ENCODE assay signal across 8 mouse cellular contexts in the genomic region with DNA sequence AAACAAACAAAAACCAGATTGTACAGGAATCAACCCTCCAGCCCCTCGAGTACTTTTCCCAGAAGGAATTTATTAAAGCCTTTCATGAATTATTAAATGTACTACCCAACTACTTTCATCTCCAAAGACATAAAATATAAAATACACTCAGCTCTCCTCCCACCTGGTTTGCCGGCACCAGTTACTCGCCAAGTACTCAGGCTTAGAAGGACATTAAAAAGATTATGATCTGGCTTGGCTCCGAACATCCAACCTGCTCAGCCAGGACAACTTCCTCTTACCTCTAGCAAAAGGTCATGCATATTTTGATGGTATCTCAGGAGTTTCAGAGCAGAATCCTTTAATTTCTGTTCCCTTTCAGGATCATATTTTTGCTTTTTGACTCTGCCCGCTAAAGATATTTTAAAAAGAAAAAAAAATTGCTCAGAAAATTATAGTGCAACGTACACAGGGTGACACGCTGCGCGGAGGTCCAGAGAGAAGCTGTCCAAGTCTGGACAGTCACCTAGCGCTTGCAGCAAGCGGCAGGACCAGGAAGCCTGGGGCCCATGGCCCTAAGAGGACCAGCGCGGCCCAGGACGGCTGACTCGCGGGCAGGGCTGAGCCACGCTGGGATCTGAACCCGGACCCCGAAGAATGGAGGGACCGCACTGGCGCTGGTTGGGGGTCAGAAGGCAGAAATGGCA. TPM values are rescaled to one million over a fixed set of nuclear protein-coding genes. Genes with fewer than 3 reads are reported as not detected.
A peak's percentile ranks its signal among the peaks of the same experiment; 100 is the strongest.
DNase-seq lines count a peak whose midpoint lies in the region; ATAC-seq and TF ChIP-seq lines count a peak whose summit lies in the region.

No protein-coding gene starts in this region.

- peaks cover 6% of the 10 kb centered on the region for H3K79me2 ChIP-seq in C2C12 (ENCODE audit: control insufficient read depth, insufficient read depth)

- intact Hi-C loops in gastrocnemius, adult 2 months (cut with DNase I), result no loop called here

- peaks cover 17% of the 10 kb centered on the region for H3K4me1 ChIP-seq in forebrain, embryonic 12.5 days
- H3K4me1 ChIP-seq in liver, embryonic 13.5 days (replicated peaks), result peaks cover 25% of the 10 kb centered on the region

- H3K9me3 ChIP-seq in forebrain, embryonic 12.5 days, result no peaks in the 10 kb centered on the region
- H3K9me3 ChIP-seq in liver, embryonic 13.5 days (replicated peaks), result no peaks in the 10 kb centered on the region

- H3K36me3 ChIP-seq in C2C12 (ENCODE audit: control insufficient read depth, insufficient read depth), result peaks cover 4% of the 10 kb centered on the region
- H3K36me3 ChIP-seq in forebrain, embryonic 12.5 days (replicated peaks), result 0 out of 2 replicates have a peak, but pooled peaks cover 4% of the 10 kb centered on the region
- peaks cover 13% of the 10 kb centered on the region for H3K36me3 ChIP-seq in liver, embryonic 13.5 days

- peak overlapping the region; percentile 70 for H3K4me2 ChIP-seq in forebrain, embryonic 12.5 days
- H3K4me2 ChIP-seq in liver, embryonic 13.5 days, result peak overlapping the region; percentile 82

- no peak for DNase-seq in gastrocnemius, adult 2 months
- DNase-seq in gastrocnemius, adult 18-20 months (ENCODE audit: low spot score), result no peak
- no peak for DNase-seq in liver, embryonic 13.5 days
- DNase-seq in adrenal gland, adult (ENCODE audit: inconsistent age in 2 of 2, low spot score in 1 of 2), result no peak
- no peak for DNase-seq in right cerebral cortex, postnatal 10 days (ENCODE audit: low spot score in 2 of 2)

- H3K27me3 ChIP-seq in C2C12 (ENCODE audit: control insufficient read depth, insufficient read depth, insufficient read length), result no peaks in the 10 kb centered on the region
- no peaks in the 10 kb centered on the region for H3K27me3 ChIP-seq in forebrain, embryonic 12.5 days
- H3K27me3 ChIP-seq in liver, embryonic 13.5 days, result no peaks in the 10 kb centered on the region

- H3K4me3 ChIP-seq in gastrocnemius, adult 2 months, result peak overlapping the region; percentile 70
- peak overlapping the region; percentile 45 for H3K4me3 ChIP-seq in C2C12 (ENCODE audit: insufficient read depth, poor library complexity, severe bottlenecking)
- H3K4me3 ChIP-seq in forebrain, embryonic 12.5 days (replicated peaks), result peak overlapping the region; percentile 60
- peak overlapping the region; percentile 74 for H3K4me3 ChIP-seq in liver, embryonic 13.5 days (replicated peaks)

- TF ChIP-seq CTCF in gastrocnemius, adult 2 months (IDR thresholded peaks at IDR 0.05), result no peak
- TF ChIP-seq CTCF in C2C12 (IDR thresholded peaks at IDR 0.05; ENCODE audit: control insufficient read depth, insufficient read depth, insufficient read length), result no peak

- peak overlapping the region; percentile 78 for H3ac ChIP-seq in C2C12 (ENCODE audit: control insufficient read depth, insufficient read length, low read depth)

- H3K27ac ChIP-seq in gastrocnemius, adult 2 months, result no peak overlapping the region
- H3K27ac ChIP-seq in forebrain, embryonic 12.5 days, result no peak overlapping the region
- peak overlapping the region; percentile 62 for H3K27ac ChIP-seq in liver, embryonic 13.5 days

- no peaks in the 10 kb centered on the region for H3K79me3 ChIP-seq in C2C12 (ENCODE audit: low read depth)

- peak overlapping the region; percentile 65 for H3K9ac ChIP-seq in forebrain, embryonic 12.5 days
- peak overlapping the region; percentile 80 for H3K9ac ChIP-seq in liver, embryonic 13.5 days

- ATAC-seq in forebrain, embryonic 12.5 days (ENCODE audit: low FRiP score), result peak; percentile 88; the same call in 1 of the 2 replicates
- ATAC-seq in liver, embryonic 13.5 days (ENCODE audit: low read depth), result peak; percentile 87
- ATAC-seq in inflammation-experienced regulatory T-cells, adult 6 months, result no peak

- 9% methylated on average over 21 of the region's 21 CpGs for WGBS in forebrain, embryonic 12.5 days
- 2% methylated on average over 21 of the region's 21 CpGs for WGBS in liver, embryonic 13.5 days (ENCODE audit: insufficient replicate concordance)

TF ChIP-seq in C2C12, 6 proteins besides CTCF, POLR2A, EP300 and RAD21:
- no peak for TF ChIP-seq USF1 (IDR thresholded peaks at IDR 0.05; ENCODE audit: low read depth)
- TF ChIP-seq MAX (IDR thresholded peaks at IDR 0.05), result no peak
- no peak for TF ChIP-seq MYOD1 (IDR thresholded peaks at IDR 0.05; ENCODE audit: control insufficient read depth, insufficient read length, low read depth)
- TF ChIP-seq CEBPB (IDR thresholded peaks at IDR 0.05; ENCODE audit: low read depth), result no peak
- no peak for TF ChIP-seq FOSL1 (IDR thresholded peaks at IDR 0.05; ENCODE audit: insufficient read depth, low read length, poor library complexity, severe bottlenecking)
- TF ChIP-seq MYOG (IDR thresholded peaks at IDR 0.05; ENCODE audit: control insufficient read depth, extremely low read depth, insufficient read length), result no peak
TF ChIP-seq in C2C12: peak in this region for 0.

RNA-seq across cellular contexts. Expression of gene Fanca, which starts 0.5 kb away (rescaled TPM):
- total RNA-seq in gastrocnemius, adult 2 months (2021), result not detected
- total RNA-seq in gastrocnemius, adult 18-20 months (2021), result not detected
- 14.0 TPM for polyA plus RNA-seq in C2C12 (2012; fragmentation: generic; extraction: Trizol)
- polyA plus RNA-seq in forebrain, embryonic 12.5 days (2016; fragmentation: Nextera tagmentation; extraction: Ambion mirVana), result 40.2 and 40.5 TPM in 2 replicates
- 18.3 and 21.3 TPM in 2 replicates for polyA plus RNA-seq in liver, embryonic 13.5 days (2015; fragmentation: Nextera tagmentation; extraction: Ambion mirVana)
- 1 to 10 TPM; 5.1 to 9.2 (median 5.2) TPM for polyA plus RNA-seq in inflammation-experienced regulatory T-cells, adult 6 months (2017; shearing (Covaris generic))

RNA-seq across cellular contexts. Expression of gene Spire2, which starts 14.6 kb away (rescaled TPM):
- not detected for total RNA-seq in gastrocnemius, adult 2 months (2021)
- total RNA-seq in gastrocnemius, adult 18-20 months (2021), result under 1 TPM in 1 of 2 experiments, not detected in 1; 0.09 TPM
- polyA plus RNA-seq in C2C12 (2012; fragmentation: generic; extraction: Trizol), result 5.1 TPM
- 19.9 and 21.8 TPM in 2 replicates for polyA plus RNA-seq in forebrain, embryonic 12.5 days (2016; fragmentation: Nextera tagmentation; extraction: Ambion mirVana)
- polyA plus RNA-seq in liver, embryonic 13.5 days (2015; fragmentation: Nextera tagmentation; extraction: Ambion mirVana), result 3.1 and 3.4 TPM in 2 replicates
- polyA plus RNA-seq in inflammation-experienced regulatory T-cells, adult 6 months (2017; shearing (Covaris generic)), result not detected

RNA-seq across cellular contexts. Expression of gene Tcf25, which starts 55.6 kb away (rescaled TPM):
- 100 to 1,000 TPM; 134 to 140 TPM for total RNA-seq in gastrocnemius, adult 2 months (2021)
- total RNA-seq in gastrocnemius, adult 18-20 months (2021), result 100 to 1,000 TPM; 128 to 130 TPM
- 128 TPM for polyA plus RNA-seq in C2C12 (2012; fragmentation: generic; extraction: Trizol)
- polyA plus RNA-seq in forebrain, embryonic 12.5 days (2016; fragmentation: Nextera tagmentation; extraction: Ambion mirVana), result 174 and 194 TPM in 2 replicates
- 63.6 and 73.7 TPM in 2 replicates for polyA plus RNA-seq in liver, embryonic 13.5 days (2015; fragmentation: Nextera tagmentation; extraction: Ambion mirVana)
- polyA plus RNA-seq in inflammation-experienced regulatory T-cells, adult 6 months (2017; shearing (Covaris generic)), result 100 to 1,000 TPM in 1 of 3 experiments, 10 to 100 TPM in 2; 74.2 to 106 (median 94.3) TPM
